Mouse (Mus musculus) midbrain, embryonic 11.5 days (tissue): ENCODE results near the gene Gm6370. TPM values are rescaled to one million over a fixed set of nuclear protein-coding genes. Genes with fewer than 3 reads are reported as not detected.
"Not testable (repeated sequence)": the region's sequence is repeated elsewhere in the genome, so short reads cannot be mapped to it uniquely, and the experiment has no call there.

ENCODE experiments used
- ATAC-seq: fragments of 200-750 bp; cut with Nextera tagmentation; 2 replicates; pipeline ENCODE4 v1.8.0; 2017; ENCODE audit warnings: moderate TSS enrichment, moderate library complexity; ENCODE audit not compliant: low FRiP score
- DNase-seq: peaks from one replicate; pipeline ENCODE4 v3.0.0; 2015; ENCODE audit warnings: low spot score; ENCODE audit errors: missing footprints
- H3K27ac ChIP-seq: fragments of 300-500 bp; sonication (generic); 2 replicates; pipeline ENCODE4 v1.5.1; 2014; ENCODE audit warnings: low read depth, low read length
- H3K27me3 ChIP-seq: fragments of 300-500 bp; sonication (generic); 2 replicates; pipeline ENCODE4 v1.6.1; 2014; ENCODE audit warnings: mild to moderate bottlenecking, low read length, moderate library complexity, mixed read lengths; ENCODE audit not compliant: control insufficient read depth, insufficient read depth
- H3K36me3 ChIP-seq: fragments of 300-500 bp; sonication (generic); 2 replicates; pipeline ENCODE4 v1.6.1; 2014; ENCODE audit warnings: mild to moderate bottlenecking, low read length, moderate library complexity, mixed read lengths; ENCODE audit not compliant: control insufficient read depth, insufficient read depth
- H3K4me1 ChIP-seq: fragments of 300-500 bp; sonication (generic); 2 replicates; pipeline ENCODE4 v1.6.1; 2014; ENCODE audit warnings: low read length; ENCODE audit not compliant: control insufficient read depth, insufficient read depth
- H3K4me2 ChIP-seq: fragments of 300-500 bp; sonication (generic); 2 replicates; pipeline ENCODE4 v1.6.1; 2014; ENCODE audit warnings: mild to moderate bottlenecking, moderate library complexity
- H3K4me3 ChIP-seq: fragments of 300-500 bp; sonication (generic); 2 replicates; pipeline ENCODE4 v1.5.1; 2014; ENCODE audit warnings: low read depth, low read length
- H3K9ac ChIP-seq: fragments of 300-500 bp; sonication (generic); 2 replicates; pipeline ENCODE4 v1.6.1; 2014; ENCODE audit warnings: low read length
- H3K9me3 ChIP-seq: fragments of 300-500 bp; sonication (generic); 2 replicates; pipeline ENCODE4 v1.6.1; 2016; ENCODE audit warnings: low read length; ENCODE audit not compliant: control insufficient read depth
- WGBS: fragments of 180-500 bp; shearing (Covaris S2); extraction: QIAGEN DNeasy Blood & Tissue Kit; methylation state at CpG from one replicate; pipeline ENCODE4 v1.1.7; 2014; 5-methylcytosine and 5-hydroxymethylcytosine counted together
- polyA plus RNA-seq: library from polyadenylated mRNA; unstranded; fragments of >200 nt; fragmentation: Nextera tagmentation; extraction: Ambion mirVana; gene quantifications from 2 replicates; pipeline ENCODE4 v1.2.1, GENCODE M21; 2014

Gene Gm6370
- polyA plus RNA-seq, 1 experiment from 2014 or later, result not detected

DNA sequence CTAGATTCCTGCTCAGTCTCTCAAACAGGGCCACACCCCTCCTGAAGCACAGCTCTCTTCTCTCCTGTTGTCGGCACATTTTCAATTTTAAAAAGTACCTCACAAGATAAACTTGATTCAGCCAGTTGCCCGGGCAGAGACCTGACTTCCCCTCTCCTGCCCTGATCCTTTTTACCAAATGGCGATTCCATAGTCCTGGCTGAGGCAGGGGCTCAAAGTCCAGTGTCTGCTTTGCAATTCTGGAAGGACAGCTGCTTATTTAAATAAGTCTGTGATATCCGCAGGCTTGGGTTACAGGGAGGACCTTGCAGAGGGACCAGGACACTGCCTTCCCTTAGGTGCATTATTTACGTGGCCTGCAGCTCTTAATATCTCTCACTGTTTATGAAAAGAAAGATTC lies 19.9 kb upstream of the Gm6370 start:
- Histone ChIP-seq H3K4me2 (no peak overlapping the region), H3K36me3 (0 out of 2 replicates have a peak, but pooled peaks cover 4% of the 10 kb centered on the region), H3K9ac (no peak overlapping the region), H3K4me3 (no peak overlapping the region), H3K4me1 (no peaks in the 10 kb centered on the region), H3K9me3 (no peaks in the 10 kb centered on the region), H3K27me3 (no peaks in the 10 kb centered on the region), H3K27ac (no peak overlapping the region)
- no peak for DNase-seq
- no peak for ATAC-seq
- WGBS, result 91% methylated on average over 5 of the region's 5 CpGs

DNA sequence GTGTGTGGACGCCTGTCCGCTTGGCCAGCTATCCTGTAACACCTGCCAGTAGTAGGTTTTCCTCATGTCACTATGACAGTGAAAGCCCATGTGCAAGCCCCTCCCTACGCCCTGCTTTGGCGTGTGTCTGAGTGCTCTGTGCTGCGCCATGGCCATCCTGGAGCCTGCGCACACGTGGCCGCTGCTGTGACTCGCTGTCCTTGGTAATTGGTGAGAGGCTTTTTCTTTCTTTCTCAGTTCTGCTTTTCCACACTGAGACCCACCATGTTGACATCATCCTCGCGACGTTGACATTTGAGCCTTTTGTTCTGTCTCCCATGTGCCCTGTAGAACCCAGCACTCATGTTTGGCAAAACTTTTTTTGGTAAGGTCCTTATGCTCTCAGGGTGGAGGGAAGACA lies 19.3 kb upstream of the Gm6370 start:
- H3K4me2 ChIP-seq, result no peak overlapping the region
- DNase-seq (no peak), ATAC-seq (no peak)
- 91% methylated on average over 12 of the region's 12 CpGs for WGBS
- no peak overlapping the region for H3K4me3 ChIP-seq
- 0 out of 2 replicates have a peak, but pooled peaks cover 4% of the 10 kb centered on the region for H3K36me3 ChIP-seq
- H3K9me3 ChIP-seq, result no peaks in the 10 kb centered on the region
- no peaks in the 10 kb centered on the region for H3K4me1 ChIP-seq
- H3K27ac ChIP-seq, result no peak overlapping the region
- H3K27me3 ChIP-seq, result no peaks in the 10 kb centered on the region
- no peak overlapping the region for H3K9ac ChIP-seq

- H3K9ac ChIP-seq, H3K27me3 ChIP-seq, H3K4me1 ChIP-seq, H3K27ac ChIP-seq, H3K36me3 ChIP-seq, H3K9me3 ChIP-seq, H3K4me2 ChIP-seq, ATAC-seq, H3K4me3 ChIP-seq: not testable (repeated sequence)
- WGBS, result 8% methylated on average over 4 of the region's 4 CpGs
- peak; percentile 82 for DNase-seq
Observed at GRCm38 (mm10) chr5:146479564-146479963, 11.6 kb upstream of the Gm6370 start.

- not testable (repeated sequence) for H3K4me1 ChIP-seq, H3K36me3 ChIP-seq, H3K9me3 ChIP-seq, H3K9ac ChIP-seq, DNase-seq, ATAC-seq, H3K4me3 ChIP-seq, H3K4me2 ChIP-seq, H3K27me3 ChIP-seq, H3K27ac ChIP-seq
- WGBS, result 82% methylated on average over 2 of the region's 3 CpGs
Observed at GRCm38 (mm10) chr5:146481665-146482064, 9.5 kb upstream of the Gm6370 start, which contains the start of gene Gm6408. Gene Gm6408, plus strand, starts transcription at chr5:146481965.

GRCm38 (mm10) chr5:146488959-146489358 lies 2.2 kb upstream of the Gm6370 start:
- not testable (repeated sequence) for H3K9ac ChIP-seq, ATAC-seq, H3K27ac ChIP-seq, H3K27me3 ChIP-seq, DNase-seq, H3K36me3 ChIP-seq, H3K4me2 ChIP-seq, H3K9me3 ChIP-seq, H3K4me3 ChIP-seq, H3K4me1 ChIP-seq
- WGBS, result 17% methylated on average over 3 of the region's 4 CpGs

DNA sequence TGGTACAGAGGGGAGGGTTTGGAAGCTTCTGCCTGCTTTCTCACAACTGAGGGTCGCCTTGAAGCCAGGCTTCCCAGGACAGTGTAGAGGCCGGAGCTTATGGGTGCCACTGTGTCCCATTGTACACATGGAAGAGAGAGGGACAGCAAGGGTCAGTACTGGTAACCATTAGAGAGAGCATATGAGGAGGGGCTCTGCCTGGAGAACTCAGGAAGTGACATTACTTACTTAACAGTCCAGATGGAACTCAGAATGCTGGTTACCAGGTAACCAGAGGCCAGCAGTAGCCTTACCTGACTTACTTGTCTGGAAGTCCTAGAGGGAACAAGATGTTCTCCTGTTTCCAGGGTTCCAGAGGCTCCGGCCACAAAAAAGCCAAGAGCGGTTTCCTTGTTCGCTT lies 10.9 kb downstream of the Gm6370 start, which contains the start of gene 4930449I24Rik:
TSS of gene 4930449I24Rik (plus strand) at position 301 of the 400 bp plus-strand sequence.
- no CpG with 5 or more reads among the region's 5 CpGs for WGBS

GRCm38 (mm10) chr5:146513823-146514222 lies 22.7 kb downstream of the Gm6370 start, which contains the start of gene Gm3402:
Gene Gm3402, plus strand, starts transcription at chr5:146514123.
- H3K9me3 ChIP-seq, H3K4me3 ChIP-seq, ATAC-seq, DNase-seq, H3K4me1 ChIP-seq, H3K36me3 ChIP-seq, H3K27ac ChIP-seq, H3K4me2 ChIP-seq, H3K27me3 ChIP-seq, H3K9ac ChIP-seq: not testable (repeated sequence)
- WGBS, result no CpG with 5 or more reads among the region's 5 CpGs

More for the DNA sequence above, 10.9 kb downstream of the Gm6370 start, which contains the start of gene 4930449I24Rik:
- not testable (repeated sequence) for DNase-seq, H3K4me2 ChIP-seq, H3K27me3 ChIP-seq, H3K9me3 ChIP-seq, H3K27ac ChIP-seq, H3K4me3 ChIP-seq, H3K36me3 ChIP-seq, ATAC-seq, H3K9ac ChIP-seq, H3K4me1 ChIP-seq

DNA sequence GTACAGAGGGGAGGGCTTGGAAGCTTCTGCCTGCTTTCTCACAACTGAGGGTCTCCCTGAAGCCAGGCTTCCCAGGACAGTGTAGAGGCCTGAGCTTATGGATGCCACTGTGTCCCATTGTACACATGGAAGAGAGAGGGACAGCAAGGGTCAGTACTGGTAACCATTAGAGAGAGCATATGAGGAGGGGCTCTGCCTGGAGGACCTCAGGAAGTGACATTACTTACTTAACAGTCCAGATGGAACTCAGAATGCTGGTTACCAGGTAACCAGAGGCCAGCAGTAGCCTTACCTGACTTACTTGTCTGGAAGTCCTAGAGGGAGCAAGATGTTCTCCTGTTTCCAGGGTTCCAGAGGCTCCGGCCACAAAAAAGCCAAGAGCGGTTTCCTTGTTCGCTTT lies 34.3 kb downstream of the Gm6370 start, which contains the start of gene Gm3404:
TSS of gene Gm3404 (plus strand) at position 301 of the 400 bp plus-strand sequence.
- ATAC-seq, H3K4me2 ChIP-seq, H3K27me3 ChIP-seq: not testable (repeated sequence)

GRCm38 (mm10) chr5:146537347-146537746 lies 46.2 kb downstream of the Gm6370 start, which contains the start of gene Gm3409:
Gene Gm3409, plus strand, starts transcription at chr5:146537647.
- H3K9ac ChIP-seq, DNase-seq, H3K36me3 ChIP-seq, H3K4me2 ChIP-seq, H3K4me3 ChIP-seq, H3K4me1 ChIP-seq, H3K27me3 ChIP-seq, H3K9me3 ChIP-seq, ATAC-seq, H3K27ac ChIP-seq: not testable (repeated sequence)
- 100% methylated on average over 2 of the region's 3 CpGs for whole genome bisulfite sequencing

More for the DNA sequence above, 34.3 kb downstream of the Gm6370 start, which contains the start of gene Gm3404:
- not testable (repeated sequence) for H3K9me3 ChIP-seq, H3K4me3 ChIP-seq, H3K36me3 ChIP-seq, DNase-seq, H3K9ac ChIP-seq, H3K4me1 ChIP-seq, H3K27ac ChIP-seq
- 93% methylated on average over 3 of the region's 3 CpGs for WGBS
